Comparison of ENCODE assay signal across 20 mouse cellular contexts in genomic region chr10:18584188-18584587, GRCm38 (mm10).
A peak's percentile ranks its signal among the peaks of the same experiment; 100 is the strongest.
DNase-seq lines count a peak whose midpoint lies in the region.
"Had no signal": no experiment of that assay in that cellular context is flagged by ENCODE, and none has a peak within 500 bp of the region (broad histone marks: within the 10 kb centered on the region; RNA-seq: fewer than 3 reads in every experiment).

No protein-coding gene starts in this region.

- peak; percentile 13 for DNase-seq in testis, postnatal 14 days (ENCODE audit: low spot score)
- DNase-seq in testis, postnatal 10 days (ENCODE audit: low spot score): no peak
- peak; percentile 88 for DNase-seq in R1 (ENCODE audit: low read depth, low spot score)
- DNase-seq in retina, embryonic 14.5 days (ENCODE audit: low spot score): peak; percentile 36
- DNase-seq in frontal cortex, postnatal 25 days (ENCODE audit: low spot score in 2 of 2): no peak
- no peak for DNase-seq in kidney, postnatal 14 days
- DNase-seq: adrenal gland, adult 2 months; adrenal gland, postnatal 36 days; B cell, adult 2 months; cerebellum, adult 18-20 months; cerebellum, postnatal 14 days; forebrain, postnatal 0 days; gastrocnemius, postnatal 10 days; kidney, adult 11 months; kidney, postnatal 25 days; liver; lung, adult 2 months; lung, postnatal 10 days; spleen, adult 18-20 months; thymus, postnatal 4 days had no signal

Comparison
In these comparisons a context has a peak if more than half of its experiments do, and no peak if none do; other contexts are left out.
1. DNase-seq: peak in testis, postnatal 14 days (single experiment), R1 (single experiment) and retina, embryonic 14.5 days (single experiment); none in testis, postnatal 10 days (single experiment), frontal cortex, postnatal 25 days (0 of 2) and kidney, postnatal 14 days (single experiment).